Mouse (Mus musculus) brain, adult 2 months (tissue): ENCODE results near the gene Zbtb7b.

Source experiments
- DNase-seq: peaks from one replicate; pipeline ENCODE4 v3.0.0; 2011; ENCODE audit warnings: low read depth, low spot score

Gene Zbtb7b

GRCm38 (mm10) chr3:89390111-89390515 lies 4.5 kb downstream of the Zbtb7b start:
- peak; percentile 45 for DNase-seq

- peak; percentile 84 for DNase-seq
Measured at GRCm38 (mm10) chr3:89388901-89389740, 5.5 kb downstream of the Zbtb7b start.

- peak; percentile 59 for DNase-seq
Measured at GRCm38 (mm10) chr3:89388134-89388881, 6.3 kb downstream of the Zbtb7b start.

DNA sequence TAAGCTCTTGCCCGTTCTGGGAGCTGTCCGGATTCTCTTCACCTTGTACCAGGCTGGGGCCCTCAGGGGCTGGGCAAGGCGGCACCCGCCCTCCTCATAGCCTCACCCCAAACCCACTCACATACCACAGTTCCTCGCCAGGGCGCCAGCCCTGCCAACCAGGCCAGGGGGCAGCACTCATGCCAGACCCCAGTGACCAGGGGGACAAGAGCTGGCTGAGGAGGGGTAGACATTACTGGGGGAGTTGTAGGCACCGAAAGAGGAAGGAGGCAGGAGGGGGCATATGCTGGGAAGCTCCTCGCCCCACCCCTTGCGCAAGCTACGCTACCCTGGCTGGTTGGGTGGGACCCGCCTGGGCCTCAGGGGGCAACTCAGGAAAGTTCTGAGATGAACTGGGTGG lies 6.9 kb downstream of the Zbtb7b start:
- DNase-seq: no peak

- no peak for DNase-seq
Measured at GRCm38 (mm10) chr3:89386438-89387420, 7.8 kb downstream of the Zbtb7b start.

DNA sequence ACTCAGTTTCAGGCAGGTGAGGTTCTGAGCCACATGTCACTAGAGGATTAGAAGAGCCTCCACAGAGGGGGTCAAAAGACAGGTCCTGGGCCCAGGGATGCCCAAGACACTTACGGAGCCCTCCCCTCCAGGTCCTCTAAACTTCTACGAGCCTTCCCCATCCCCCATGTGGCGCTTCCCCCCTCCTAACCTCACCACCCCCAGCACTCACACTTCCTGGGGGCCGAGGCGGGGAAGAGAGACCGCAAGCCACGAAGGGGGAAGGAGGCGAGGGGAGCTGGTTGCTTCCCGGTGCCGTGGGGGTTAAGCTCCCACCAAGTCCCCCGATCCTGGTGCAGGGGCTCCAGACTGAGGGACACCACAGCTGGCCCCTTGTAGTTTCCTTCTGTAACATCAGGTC lies 9.1 kb downstream of the Zbtb7b start:
- DNase-seq: no peak

- DNase-seq: no peak
Measured at GRCm38 (mm10) chr3:89384331-89385076, 10.1 kb downstream of the Zbtb7b start.

- DNase-seq: no peak
Measured at GRCm38 (mm10) chr3:89383651-89384255, 10.8 kb downstream of the Zbtb7b start.

DNA sequence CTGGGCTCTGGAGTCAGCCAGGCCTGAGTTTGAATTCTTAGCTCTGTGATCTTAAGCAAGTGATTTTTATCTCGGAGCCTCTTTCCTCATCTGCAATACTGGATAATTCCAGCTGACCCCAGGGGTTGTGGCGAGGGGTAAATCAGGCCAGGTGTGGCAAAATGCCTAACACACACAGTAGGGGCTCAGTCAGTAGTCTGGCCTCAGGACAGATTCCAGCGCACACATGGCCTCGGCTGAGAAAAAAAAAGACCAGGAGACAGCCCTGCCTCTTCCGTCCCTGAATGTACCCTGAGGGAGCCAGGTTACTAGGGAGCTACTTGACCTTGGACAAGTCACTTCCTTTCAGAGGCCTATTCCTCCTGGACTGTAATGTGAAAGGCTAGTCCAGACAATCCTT lies 11.6 kb downstream of the Zbtb7b start:
- no peak for DNase-seq

GRCm38 (mm10) chr3:89382033-89382882 lies 12.3 kb downstream of the Zbtb7b start:
- no peak for DNase-seq

- DNase-seq: no peak
Measured at GRCm38 (mm10) chr3:89381233-89381632, 13.3 kb downstream of the Zbtb7b start.

DNA sequence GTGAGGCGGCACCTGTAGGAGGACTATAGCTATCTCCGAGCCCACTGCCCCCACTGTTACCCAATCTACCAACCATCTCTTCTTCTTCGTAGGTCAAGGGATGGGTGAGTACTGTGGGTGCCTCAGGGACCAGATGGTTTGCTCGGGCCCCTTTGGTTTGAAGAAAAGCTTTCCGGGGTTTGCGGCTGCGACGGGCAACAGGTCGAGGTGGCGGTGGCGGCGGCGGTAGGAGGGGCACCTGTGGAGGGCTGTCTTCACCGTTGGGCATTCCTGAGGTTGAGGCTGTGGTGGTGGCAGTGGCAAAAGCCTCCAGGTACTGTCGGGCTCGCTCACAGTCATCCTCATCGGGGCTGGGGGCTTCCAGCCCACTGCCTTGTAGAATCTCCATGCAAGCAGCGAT lies 13.9 kb downstream of the Zbtb7b start:
- no peak for DNase-seq

- DNase-seq: no peak
Measured at GRCm38 (mm10) chr3:89380291-89380690, 14.3 kb downstream of the Zbtb7b start.

GRCm38 (mm10) chr3:89379388-89380131 lies 15.0 kb downstream of the Zbtb7b start:
- DNase-seq: no peak

GRCm38 (mm10) chr3:89378394-89379067 lies 16.0 kb downstream of the Zbtb7b start:
- DNase-seq: peak; percentile 87

DNA sequence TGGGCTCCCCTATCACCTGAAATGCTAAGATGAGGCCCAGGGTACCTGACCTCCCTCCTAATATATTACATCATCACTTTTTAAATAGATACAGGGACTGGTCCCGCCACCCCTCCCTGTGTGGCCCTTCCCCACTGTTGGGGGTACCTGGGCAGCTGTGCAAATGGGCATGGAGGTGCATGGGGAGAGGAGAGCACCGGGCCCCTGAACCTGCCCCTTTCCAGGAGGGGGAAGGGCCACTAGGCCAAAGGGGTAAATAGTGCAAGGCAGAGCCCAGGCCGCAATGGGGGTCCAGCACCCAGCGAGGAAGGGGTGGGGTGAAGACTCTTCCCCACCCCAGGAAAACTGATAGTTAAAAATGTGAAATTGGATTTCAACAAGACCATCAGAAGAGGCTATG lies 16.7 kb downstream of the Zbtb7b start:
- DNase-seq: no peak

DNA sequence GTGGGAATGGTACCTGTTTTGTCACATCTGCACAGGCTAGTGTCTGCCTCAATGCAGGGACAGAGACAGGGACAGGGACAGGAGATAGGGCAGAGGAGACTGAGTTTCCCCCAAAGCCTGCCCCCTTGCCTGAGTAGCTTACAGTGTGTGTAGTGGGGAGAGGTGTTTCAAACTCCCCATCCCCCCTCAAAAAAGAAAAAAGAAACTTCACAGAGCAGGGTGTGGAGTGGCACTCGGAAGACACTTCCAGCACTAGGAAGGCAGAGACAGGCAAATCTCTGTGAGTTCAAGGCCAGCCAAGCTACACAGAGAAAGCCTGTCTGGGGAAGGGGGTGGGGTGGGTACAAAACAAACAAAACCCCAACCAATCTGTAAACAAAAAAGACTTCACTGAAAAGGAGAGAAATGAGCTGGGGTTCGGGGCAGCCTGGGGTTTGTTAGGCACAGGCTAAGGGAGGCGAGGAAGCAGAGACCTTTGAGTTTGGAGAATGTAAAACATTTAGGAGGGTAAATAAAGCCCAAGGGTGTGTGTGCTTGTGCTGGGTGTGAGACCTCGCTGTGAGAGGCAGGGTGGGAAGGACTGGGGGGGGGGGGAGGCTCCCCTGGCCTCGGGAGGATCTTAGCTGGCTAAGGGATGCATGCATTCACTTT lies 20.9 kb downstream of the Zbtb7b start:
- no peak for DNase-seq

DNA sequence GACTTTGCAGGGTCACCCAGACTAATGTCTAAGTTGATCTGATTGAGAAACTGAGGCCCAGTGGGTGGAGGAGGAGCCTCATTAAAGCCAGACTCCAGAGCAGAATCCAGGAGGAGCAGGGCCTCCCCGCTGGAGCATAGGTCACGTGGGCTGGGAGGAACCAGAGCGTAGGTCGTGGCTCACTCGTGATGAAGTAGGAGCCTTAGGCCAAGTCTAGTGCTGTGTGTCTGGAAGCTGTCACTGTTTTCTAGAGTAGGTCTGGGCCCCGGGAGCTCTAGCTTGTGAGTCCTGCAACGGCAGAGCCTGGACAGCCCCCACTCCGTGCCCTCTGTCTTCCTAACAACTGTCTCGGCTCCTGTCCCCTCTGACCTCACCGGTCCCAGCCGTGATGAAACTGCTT lies 27.2 kb downstream of the Zbtb7b start:
- DNase-seq: no peak
